Mouse (Mus musculus) stomach, embryonic 16.5 days (tissue): Measurements from ENCODE around the gene C1ql3. TPM values are rescaled to one million over a fixed set of nuclear protein-coding genes. Genes with fewer than 3 reads are reported as not detected.
A peak's percentile ranks its signal among the peaks of the same experiment; 100 is the strongest.

Experiments used
- ATAC-seq: fragments of 200-750 bp; cut with Nextera tagmentation; 2 replicates; pipeline ENCODE4 v1.8.0; 2017; ENCODE audit warnings: moderate number of reproducible peaks, moderate TSS enrichment; ENCODE audit not compliant: insufficient read depth, low FRiP score
- H3K27ac ChIP-seq: fragments of 300-500 bp; sonication (generic); 2 replicates; pipeline ENCODE4 v1.5.1; 2014; ENCODE audit warnings: low read length
- H3K27me3 ChIP-seq: fragments of 300-500 bp; sonication (generic); 2 replicates; pipeline ENCODE4 v1.6.1; 2014; ENCODE audit warnings: low read length, control low read depth, mixed read lengths; ENCODE audit not compliant: control insufficient read depth, insufficient read depth
- H3K36me3 ChIP-seq: fragments of 300-500 bp; sonication (generic); 2 replicates; pipeline ENCODE4 v1.6.1; 2014; ENCODE audit warnings: low read length; ENCODE audit not compliant: control insufficient read depth, insufficient read depth
- H3K4me1 ChIP-seq: fragments of 300-500 bp; sonication (generic); 2 replicates; pipeline ENCODE4 v1.6.1; 2014; ENCODE audit warnings: low read length, control low read depth, mixed read lengths; ENCODE audit not compliant: control insufficient read depth, insufficient read depth
- H3K4me2 ChIP-seq: fragments of 300-500 bp; sonication (generic); 2 replicates; pipeline ENCODE4 v1.6.1; 2014; ENCODE audit warnings: low read depth, low read length, mixed read lengths
- H3K4me3 ChIP-seq: fragments of 300-500 bp; sonication (generic); replicated peaks from 2 replicates; pipeline ENCODE4 v1.5.1; 2014; ENCODE audit warnings: mild to moderate bottlenecking, low read length
- H3K9ac ChIP-seq: fragments of 300-500 bp; sonication (generic); 2 replicates; pipeline ENCODE4 v1.6.1; 2014; ENCODE audit warnings: low read length
- H3K9me3 ChIP-seq: fragments of 300-500 bp; sonication (generic); replicated peaks from 2 replicates; pipeline ENCODE4 v1.6.1; 2016; ENCODE audit warnings: low read length, control low read depth; ENCODE audit not compliant: control insufficient read depth
- WGBS: fragments of 180-500 bp; shearing (Covaris S2); extraction: QIAGEN DNeasy Blood & Tissue Kit; methylation state at CpG from one replicate; pipeline ENCODE4 v1.1.7; 2014; 5-methylcytosine and 5-hydroxymethylcytosine counted together
- polyA plus RNA-seq: library from polyadenylated mRNA; unstranded; fragments of >200 nt; fragmentation: Nextera tagmentation; extraction: Ambion mirVana; gene quantifications from 2 replicates; pipeline ENCODE4 v1.2.1, GENCODE M21; 2015

The C1ql3 gene
- polyA plus RNA-seq, 1 experiment from 2014 or later = 0.39 TPM

- Histone ChIP-seq H3K36me3 (no peaks in the 10 kb centered on the region), H3K4me2 (no peak overlapping the region), H3K27ac (no peak overlapping the region), H3K9ac (no peak overlapping the region), H3K27me3 (no peaks in the 10 kb centered on the region), H3K4me1 (no peaks in the 10 kb centered on the region), H3K4me3 (no peak overlapping the region), H3K9me3 (no peaks in the 10 kb centered on the region)
- ATAC-seq = no peak
- WGBS = 84% methylated on average over 2 of the region's 2 CpGs
Measured at GRCm38 (mm10) chr2:12973752-12974151, 37.9 kb downstream of the C1ql3 start.

DNA sequence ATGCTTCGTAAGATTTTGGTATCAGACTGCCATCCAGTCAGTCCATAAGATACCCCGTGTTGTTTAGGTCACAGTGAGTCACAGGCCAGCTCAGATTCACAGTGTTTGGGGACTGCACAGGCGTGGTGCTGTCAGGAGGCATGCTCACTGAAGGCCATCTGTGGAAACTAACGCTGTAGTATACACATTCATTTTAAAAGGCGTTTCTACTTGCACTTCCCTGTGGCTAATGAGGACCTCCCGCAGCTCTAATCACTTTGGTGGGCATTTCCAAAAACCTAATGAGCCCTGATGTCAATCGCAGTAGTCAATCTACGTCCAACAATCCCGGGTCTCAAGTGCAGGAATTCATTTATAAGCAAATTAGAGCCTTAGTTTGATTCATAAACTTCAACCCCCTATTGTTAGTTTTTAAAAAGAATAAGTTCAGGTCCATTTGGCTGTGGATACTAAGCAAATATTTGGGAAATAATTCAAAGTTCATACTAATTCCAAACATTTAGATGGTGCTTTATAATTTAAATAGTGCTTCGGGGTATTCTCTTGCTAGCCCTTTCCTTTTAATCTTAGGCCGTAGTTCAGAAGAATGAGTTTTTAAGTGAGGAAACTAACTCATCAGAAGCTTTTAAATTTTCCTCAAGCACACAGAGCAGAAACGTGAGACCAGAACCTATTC lies 41.4 kb downstream of the C1ql3 start:
- no peak overlapping the region for H3K4me3 ChIP-seq
- H3K4me1 ChIP-seq = no peaks in the 10 kb centered on the region
- H3K9ac ChIP-seq = no peak overlapping the region
- WGBS = 64% methylated on average over 12 of the region's 12 CpGs
- no peak overlapping the region for H3K27ac ChIP-seq
- H3K9me3 ChIP-seq = no peaks in the 10 kb centered on the region
- no peaks in the 10 kb centered on the region for H3K27me3 ChIP-seq
- H3K4me2 ChIP-seq = no peak overlapping the region
- H3K36me3 ChIP-seq = no peaks in the 10 kb centered on the region
- no peak for ATAC-seq

DNA sequence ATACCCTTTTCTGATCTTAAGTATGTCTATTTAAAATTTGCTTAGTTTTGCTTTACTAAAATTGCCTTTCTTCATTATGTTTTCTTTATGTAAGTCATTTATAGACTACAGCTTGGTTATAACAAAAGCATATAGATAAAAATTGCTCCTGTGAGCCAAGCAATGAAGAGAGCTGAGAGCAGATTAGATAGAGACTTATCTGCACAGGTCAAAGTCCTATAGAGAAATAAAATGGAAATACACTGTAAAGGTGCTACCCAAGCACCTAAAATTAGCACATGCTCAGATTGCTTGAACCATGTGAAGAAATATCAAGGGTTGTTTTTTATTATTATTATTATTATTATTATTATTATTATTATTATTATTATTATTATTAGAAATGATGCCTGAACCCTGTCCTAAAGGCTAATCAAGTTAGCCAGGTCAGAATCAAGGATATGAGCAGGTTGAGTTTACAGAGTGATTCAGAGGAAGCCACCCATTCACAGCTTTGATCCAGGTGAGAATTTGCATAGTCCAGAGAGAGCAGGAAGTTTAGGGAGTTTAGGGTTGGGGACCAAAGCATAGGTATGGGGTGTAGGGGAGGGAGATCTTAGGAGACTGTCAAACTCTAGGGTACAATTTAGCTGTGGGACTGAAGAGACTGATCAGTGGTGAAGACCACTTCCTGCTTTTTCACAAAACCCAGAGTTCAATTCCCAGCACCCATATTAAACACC lies 54.7 kb downstream of the C1ql3 start:
- no peak overlapping the region for H3K4me2 ChIP-seq
- no peaks in the 10 kb centered on the region for H3K36me3 ChIP-seq
- no peak overlapping the region for H3K4me3 ChIP-seq
- H3K27ac ChIP-seq = no peak overlapping the region
- no peak overlapping the region for H3K9ac ChIP-seq
- no peaks in the 10 kb centered on the region for H3K4me1 ChIP-seq
- no peaks in the 10 kb centered on the region for H3K9me3 ChIP-seq
- no peaks in the 10 kb centered on the region for H3K27me3 ChIP-seq
- peak; percentile 56 for ATAC-seq

Other genes with a start within 250 kb of the C1ql3 start
- gene Pter, start 87.8 kb downstream of the C1ql3 start, polyA plus RNA-seq = 27.5 and 29.7 TPM in 2 replicates